8 mouse cellular contexts compared by ENCODE assay signal in the genomic region with DNA sequence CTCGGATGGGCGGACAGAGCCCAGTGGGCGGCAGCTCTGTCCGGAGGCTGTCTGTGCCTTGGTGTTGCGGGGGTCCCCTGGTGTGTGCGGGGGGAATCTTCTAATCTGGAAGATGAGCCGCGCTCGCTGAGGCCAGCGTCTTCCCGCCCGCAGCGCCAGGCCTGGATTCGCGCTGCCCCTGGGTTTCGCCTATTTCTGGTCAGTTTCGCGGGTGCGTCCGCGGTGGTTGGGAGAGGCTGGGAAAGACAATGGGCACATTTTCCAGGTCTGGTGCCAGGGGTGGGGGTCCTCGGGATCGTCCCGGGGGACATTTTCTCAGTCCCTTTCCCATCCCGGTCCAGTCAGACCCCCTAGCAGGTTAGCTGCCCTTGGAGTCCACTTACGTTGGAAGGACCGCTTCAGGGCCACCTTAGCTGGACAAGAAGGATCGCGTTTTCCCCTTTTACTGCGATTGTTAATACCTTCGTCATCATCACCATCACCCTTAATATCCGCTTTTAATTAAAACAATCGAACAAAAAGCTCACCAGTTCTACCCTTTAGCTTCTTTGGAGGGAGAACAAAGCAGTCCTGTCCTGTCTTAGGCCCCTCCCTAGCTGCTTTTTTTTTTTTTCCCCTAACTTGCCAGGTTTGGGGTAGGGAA. TPM values are rescaled to one million over a fixed set of nuclear protein-coding genes. Genes with fewer than 3 reads are reported as not detected.
A peak's percentile ranks its signal among the peaks of the same experiment; 100 is the strongest.
DNase-seq lines count a peak whose midpoint lies in the region; ATAC-seq and TF ChIP-seq lines count a peak whose summit lies in the region.

No protein-coding gene starts in this region.

- DNase-seq in CD4-positive, CD25-positive, alpha-beta regulatory T cell, adult 2 months (ENCODE audit: low read depth, low spot score): peak; percentile 19
- peak; percentile 72 for DNase-seq in MEL (ENCODE audit: low read depth, low spot score)
- DNase-seq in heart, adult 18-20 months: peak; percentile 19 to 59
- DNase-seq in limb, embryonic 11.5 days (ENCODE audit: low spot score): peak; percentile 63
- peak; percentile 53 for DNase-seq in neural tube, embryonic 11.5 days (ENCODE audit: low spot score)
- no peak for DNase-seq in gastrocnemius, postnatal 25 days
- no peak for DNase-seq in right cerebral cortex, postnatal 36 days (ENCODE audit: low spot score in 2 of 2)

- no peaks in the 10 kb centered on the region for H3K9me3 ChIP-seq in MEL (replicated peaks; ENCODE audit: insufficient read depth, low read length)
- H3K9me3 ChIP-seq in limb, embryonic 11.5 days (ENCODE audit: control insufficient read depth, low read length): no peaks in the 10 kb centered on the region
- no peaks in the 10 kb centered on the region for H3K9me3 ChIP-seq in neural tube, embryonic 11.5 days (ENCODE audit: control insufficient read depth, low read length)

- no peak for ATAC-seq in CD4-positive, CD25-positive, alpha-beta regulatory T cell, adult 4 months
- no peak for ATAC-seq in limb, embryonic 11.5 days (ENCODE audit: insufficient number of reproducible peaks, low FRiP score, low TSS enrichment, low read depth)
- ATAC-seq in neural tube, embryonic 11.5 days (ENCODE audit: insufficient read depth, low FRiP score, low TSS enrichment): no peak

- peak overlapping the region; percentile 73 to 97 for H3K4me3 ChIP-seq in MEL (ENCODE audit: control insufficient read depth in 1 of 2, insufficient read depth in 1 of 2, low read depth in 2 of 2, low read length in 2 of 2)
- H3K4me3 ChIP-seq in limb, embryonic 11.5 days (ENCODE audit: low read depth, low read length): peak overlapping the region; percentile 26
- H3K4me3 ChIP-seq in neural tube, embryonic 11.5 days (ENCODE audit: low read depth, low read length): peak overlapping the region; percentile 27

- H3K9ac ChIP-seq in MEL (ENCODE audit: control insufficient read depth, low read depth, low read length, poor library complexity, severe bottlenecking): peak overlapping the region; percentile 77
- H3K9ac ChIP-seq in limb, embryonic 11.5 days (ENCODE audit: low read length): no peak overlapping the region
- H3K9ac ChIP-seq in neural tube, embryonic 11.5 days (ENCODE audit: low read length): peak overlapping the region; percentile 36

- H3K79me2 ChIP-seq in MEL (ENCODE audit: control insufficient read depth, insufficient read depth, low read length, poor library complexity): peaks cover 57% of the 10 kb centered on the region

- H3K27ac ChIP-seq in MEL (ENCODE audit: control insufficient read depth, low read depth, low read length): peak overlapping the region; percentile 80
- no peak overlapping the region for H3K27ac ChIP-seq in limb, embryonic 11.5 days (replicated peaks; ENCODE audit: low read depth, low read length)
- H3K27ac ChIP-seq in neural tube, embryonic 11.5 days (ENCODE audit: low read depth, low read length): no peak overlapping the region

- TF ChIP-seq RAD21 in MEL (IDR thresholded peaks at IDR 0.05; ENCODE audit: low read depth, low read length): no peak

- under 1% methylated on average over 33 of the region's 33 CpGs for WGBS in limb, embryonic 11.5 days
- WGBS in neural tube, embryonic 11.5 days: under 1% methylated on average over 33 of the region's 33 CpGs

- peaks cover 0 to 27% of the 10 kb centered on the region in 2 experiments; a peak in 2 of 4 replicates for H3K36me3 ChIP-seq in MEL (ENCODE audit: control insufficient read depth in 1 of 2, insufficient read depth in 2 of 2, low read length in 2 of 2)
- no peaks in the 10 kb centered on the region for H3K36me3 ChIP-seq in limb, embryonic 11.5 days (ENCODE audit: control insufficient read depth, insufficient read depth, low read length)
- H3K36me3 ChIP-seq in neural tube, embryonic 11.5 days (ENCODE audit: control insufficient read depth, insufficient read depth, low read length): no peaks in the 10 kb centered on the region

- peaks cover 10 to 27% of the 10 kb centered on the region in 2 experiments for H3K4me1 ChIP-seq in MEL (ENCODE audit: control insufficient read depth in 1 of 2, insufficient read depth in 2 of 2, low read length in 2 of 2)
- H3K4me1 ChIP-seq in limb, embryonic 11.5 days (ENCODE audit: control insufficient read depth, insufficient read depth, low read length): peaks cover 3% of the 10 kb centered on the region
- peaks cover 2% of the 10 kb centered on the region for H3K4me1 ChIP-seq in neural tube, embryonic 11.5 days (ENCODE audit: control insufficient read depth, insufficient read depth, low read length)

- peak; percentile 9 to 47; a peak in 2 of 4 replicates for TF ChIP-seq POLR2A in MEL (IDR thresholded peaks at IDR 0.05; ENCODE audit: control insufficient read depth in 1 of 2, insufficient read depth in 1 of 2, low read depth in 1 of 2, low read length in 2 of 2, poor library complexity in 1 of 2)

- TF ChIP-seq EP300 in MEL (IDR thresholded peaks at IDR 0.05; ENCODE audit: low read depth in 1 of 2, low read length in 2 of 2): no peak

- no peak overlapping the region for H3K4me2 ChIP-seq in limb, embryonic 11.5 days (ENCODE audit: low read depth, severe bottlenecking)
- H3K4me2 ChIP-seq in neural tube, embryonic 11.5 days (ENCODE audit: low read depth): no peak overlapping the region

- no peak for TF ChIP-seq CTCF in MEL (IDR thresholded peaks at IDR 0.05 in 2 of 3, conservative IDR thresholded peaks at IDR 0.05 in 1 of 3; ENCODE audit: control insufficient read depth in 1 of 3, insufficient read depth in 1 of 3, low read depth in 2 of 3, low read length in 3 of 3, poor library complexity in 1 of 3, severe bottlenecking in 1 of 3)

- no peaks in the 10 kb centered on the region for H3K27me3 ChIP-seq in MEL (ENCODE audit: control insufficient read depth in 1 of 2, insufficient read depth in 2 of 2, low read length in 2 of 2)
- H3K27me3 ChIP-seq in limb, embryonic 11.5 days (ENCODE audit: control insufficient read depth, insufficient read depth, low read length): peaks cover 88% of the 10 kb centered on the region
- H3K27me3 ChIP-seq in neural tube, embryonic 11.5 days (ENCODE audit: control insufficient read depth, insufficient read depth, low read length): peaks cover 95% of the 10 kb centered on the region

TF ChIP-seq in MEL, 35 proteins besides CTCF, POLR2A, EP300 and RAD21:
- TF ChIP-seq ZNF384 (IDR thresholded peaks at IDR 0.05; ENCODE audit: low read depth, low read length) (peak; percentile 94), SIN3A (IDR thresholded peaks at IDR 0.05; ENCODE audit: low read length) (peak; percentile 31), SMC3 (IDR thresholded peaks at IDR 0.05; ENCODE audit: low read depth, low read length) (no peak)

RNA-seq across cellular contexts. Expression of a gene that starts 1.6 kb away (rescaled TPM):
- not detected for polyA plus RNA-seq in CD4-positive, CD25-positive, alpha-beta regulatory T cell, adult 4 months (2017; shearing (Covaris generic))
- 21.2 and 34.9 TPM in 2 replicates for total RNA-seq in MEL (2012; rRNA removed)
- 10 to 100 TPM in 1 of 2 experiments, not detected in 1; 48.9 TPM for polyA plus RNA-seq in MEL (2012; ENCODE audit: insufficient read depth in 1 of 2, insufficient read length in 2 of 2, low read depth in 1 of 2, low replicate concordance in 2 of 2, missing spikeins in 1 of 2)
- total RNA-seq in heart, adult 18-20 months (2021): 1 to 10 TPM; 2.3 to 3.7 TPM
- 2.7 and 3.4 TPM in 2 replicates for polyA plus RNA-seq in limb, embryonic 11.5 days (2014; fragmentation: Nextera tagmentation; extraction: Ambion mirVana)
- polyA plus RNA-seq in neural tube, embryonic 11.5 days (2014; fragmentation: Nextera tagmentation; extraction: Ambion mirVana): 6.7 and 7.5 TPM in 2 replicates
- 1 to 10 TPM in 1 of 2 experiments, under 1 TPM in 1; 0.46 to 1.3 TPM for total RNA-seq in gastrocnemius, postnatal 25 days (2021)

RNA-seq across cellular contexts. Expression of a gene that starts 30.7 kb away (rescaled TPM):
- 10 to 100 TPM; 25.7 to 31.9 TPM for polyA plus RNA-seq in CD4-positive, CD25-positive, alpha-beta regulatory T cell, adult 4 months (2017; shearing (Covaris generic))
- not detected in 2 replicates for total RNA-seq in MEL (2012; rRNA removed)
- under 1 TPM in 1 of 2 experiments, not detected in 1; 0.14 TPM for polyA plus RNA-seq in MEL (2012; ENCODE audit: insufficient read depth in 1 of 2, insufficient read length in 2 of 2, low read depth in 1 of 2, low replicate concordance in 2 of 2, missing spikeins in 1 of 2)
- under 1 TPM; 0.42 to 0.67 TPM for total RNA-seq in heart, adult 18-20 months (2021)
- polyA plus RNA-seq in limb, embryonic 11.5 days (2014; fragmentation: Nextera tagmentation; extraction: Ambion mirVana): 11.2 and 12.3 TPM in 2 replicates
- 9.7 and 14.7 TPM in 2 replicates for polyA plus RNA-seq in neural tube, embryonic 11.5 days (2014; fragmentation: Nextera tagmentation; extraction: Ambion mirVana)
- not detected for total RNA-seq in gastrocnemius, postnatal 25 days (2021)

RNA-seq across cellular contexts. Expression of a gene that starts 57.8 kb away (rescaled TPM):
- polyA plus RNA-seq in CD4-positive, CD25-positive, alpha-beta regulatory T cell, adult 4 months (2017; shearing (Covaris generic)): 1 to 10 TPM; 2.0 TPM
- total RNA-seq in MEL (2012; rRNA removed): 5.0 and 5.9 TPM in 2 replicates
- polyA plus RNA-seq in MEL (2012; ENCODE audit: insufficient read depth in 1 of 2, insufficient read length in 2 of 2, low read depth in 1 of 2, low replicate concordance in 2 of 2, missing spikeins in 1 of 2): 1 to 10 TPM in 1 of 2 experiments, not detected in 1; 9.1 TPM
- under 1 TPM; 0.20 to 0.23 TPM for total RNA-seq in heart, adult 18-20 months (2021)
- 20.1 and 23.0 TPM in 2 replicates for polyA plus RNA-seq in limb, embryonic 11.5 days (2014; fragmentation: Nextera tagmentation; extraction: Ambion mirVana)
- 15.3 and 18.9 TPM in 2 replicates for polyA plus RNA-seq in neural tube, embryonic 11.5 days (2014; fragmentation: Nextera tagmentation; extraction: Ambion mirVana)
- total RNA-seq in gastrocnemius, postnatal 25 days (2021): under 1 TPM in 1 of 2 experiments, not detected in 1; 0.24 TPM

Comparison
In these comparisons a context has a peak if more than half of its experiments do, and no peak if none do; other contexts are left out.
1. DNase-seq: peak in CD4-positive, CD25-positive, alpha-beta regulatory T cell, adult 2 months (single experiment), MEL (single experiment), heart, adult 18-20 months (2 of 2), limb, embryonic 11.5 days (single experiment) and neural tube, embryonic 11.5 days (single experiment); none in gastrocnemius, postnatal 25 days (single experiment) and right cerebral cortex, postnatal 36 days (0 of 2).
2. H3K4me3 ChIP-seq: peak in every context shown above with its lines; median percentile 85 in MEL; 27 in neural tube, embryonic 11.5 days; 26 in limb, embryonic 11.5 days.